Mouse (Mus musculus): ENCODE results near the gene Trmt1. TPM values are rescaled to one million over a fixed set of nuclear protein-coding genes. Genes with fewer than 3 reads are reported as not detected.
"Not testable (repeated sequence)": the region's sequence is repeated elsewhere in the genome, so short reads cannot be mapped to it uniquely, and the experiment has no call there.

Gene Trmt1
- polyA plus RNA-seq, 1 experiment from 2014 or later, result 73.6 TPM

DNA sequence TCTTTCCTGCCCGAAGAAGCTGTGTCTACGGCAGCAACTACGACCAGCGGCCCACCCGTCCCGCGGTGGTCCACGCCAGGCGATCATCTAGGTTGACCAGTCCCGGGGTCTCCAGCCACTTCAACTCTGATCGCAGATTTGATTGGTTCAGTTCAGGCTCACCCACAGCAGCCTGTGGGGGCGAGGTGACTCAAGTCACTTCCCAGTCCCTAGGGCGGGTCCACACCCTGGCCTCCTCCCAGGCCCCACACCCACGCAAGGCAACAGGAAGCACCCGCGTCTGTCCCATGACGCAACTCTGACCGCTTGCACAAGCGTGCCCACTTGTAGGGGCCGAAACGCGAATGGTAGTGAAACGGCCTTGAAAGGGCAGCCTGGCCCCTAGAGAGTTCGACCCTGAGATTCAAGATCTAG lies 24.6 kb upstream of the Trmt1 start:
- no peaks in the 10 kb centered on the region for H3K9me3 ChIP-seq
- peaks cover 42% of the 10 kb centered on the region for H3K4me1 ChIP-seq
- peak overlapping the region; percentile 95 for H3K27ac ChIP-seq
- ATAC-seq (ENCODE audit: insufficient number of reproducible peaks, insufficient read depth, low FRiP score, low TSS enrichment), result no peak
- H3K9ac ChIP-seq, result peak overlapping the region; percentile 97
- H3K4me2 ChIP-seq (replicated peaks), result peak overlapping the region; percentile 81
- no peaks in the 10 kb centered on the region for H3K27me3 ChIP-seq
- under 1% methylated on average over 24 of the region's 24 CpGs for WGBS
- H3K36me3 ChIP-seq, result no peaks in the 10 kb centered on the region
- peak overlapping the region; percentile 94 for H3K4me3 ChIP-seq

DNA sequence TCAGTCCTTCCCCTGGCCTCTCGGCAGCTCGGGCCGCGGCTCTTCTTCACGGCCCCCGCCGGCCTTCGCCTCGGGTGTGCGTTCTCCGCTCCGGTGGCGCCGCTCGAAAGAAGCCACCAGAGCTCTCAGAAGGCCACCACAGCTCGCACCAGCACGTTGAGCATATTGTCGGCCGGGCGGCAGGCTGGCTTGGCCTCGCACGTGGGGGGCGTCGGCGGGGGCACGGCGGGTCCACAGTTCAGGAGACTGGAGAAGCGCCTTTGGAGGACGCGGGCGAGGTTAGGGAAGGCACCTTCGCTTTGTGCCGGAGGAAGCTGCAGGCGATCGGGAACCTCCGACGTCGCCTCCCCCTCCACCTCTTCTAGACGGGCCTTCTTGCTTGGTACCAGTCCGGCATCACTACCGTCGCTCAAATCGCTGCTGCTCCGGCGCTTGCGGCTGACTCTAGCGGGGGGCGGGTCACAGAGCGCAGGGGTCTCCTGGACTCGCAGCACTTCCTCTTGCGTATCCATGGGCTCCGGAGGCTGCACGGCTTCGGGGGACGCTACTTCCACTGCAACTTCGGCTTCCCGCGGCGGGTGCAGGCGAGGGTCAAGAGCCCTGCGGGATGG lies 24.0 kb upstream of the Trmt1 start:
- peak overlapping the region; percentile 97 for H3K9ac ChIP-seq
- peak overlapping the region; percentile 95 for H3K27ac ChIP-seq
- no peaks in the 10 kb centered on the region for H3K9me3 ChIP-seq
- H3K4me3 ChIP-seq, result peak overlapping the region; percentile 94
- H3K4me2 ChIP-seq (replicated peaks), result peak overlapping the region; percentile 81
- H3K36me3 ChIP-seq, result no peaks in the 10 kb centered on the region
- peaks cover 36% of the 10 kb centered on the region for H3K4me1 ChIP-seq
- no peak; the same call in 1 of the 2 replicates for ATAC-seq (ENCODE audit: insufficient number of reproducible peaks, insufficient read depth, low FRiP score, low TSS enrichment)
- under 1% methylated on average over 61 of the region's 61 CpGs for WGBS
- H3K27me3 ChIP-seq, result no peaks in the 10 kb centered on the region

DNA sequence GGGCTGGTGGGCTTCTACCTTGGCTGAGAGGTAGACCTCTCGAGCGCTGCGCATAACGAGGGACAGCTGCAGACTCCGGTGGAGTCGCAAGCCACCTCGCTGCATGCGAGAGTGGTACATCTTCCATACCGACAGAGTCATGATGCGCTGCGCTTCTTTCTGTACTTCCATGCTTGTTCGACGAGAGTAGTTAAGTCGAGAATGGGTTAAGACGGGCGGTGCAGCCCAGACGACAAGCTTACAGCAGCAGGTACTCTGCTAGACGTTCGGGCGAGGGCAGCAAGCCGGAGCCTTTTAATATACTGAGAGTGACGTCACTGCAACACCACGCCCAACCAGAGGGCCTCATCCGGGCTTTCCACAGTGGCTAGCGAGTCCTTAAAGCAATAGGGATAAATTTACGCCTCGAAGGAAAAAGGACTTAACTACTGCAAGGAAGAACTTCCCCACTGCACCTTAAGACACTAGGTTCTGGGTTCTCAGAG lies 23.5 kb upstream of the Trmt1 start, which contains the start of gene Ier2:
TSS of gene Ier2 (minus strand) at position 272 of the 485 bp plus-strand sequence.
- ATAC-seq (ENCODE audit: insufficient number of reproducible peaks, insufficient read depth, low FRiP score, low TSS enrichment), result peak; percentile 66
- Histone ChIP-seq H3K9me3 (no peaks in the 10 kb centered on the region), H3K9ac (peak within 1 kb of the TSS; percentile 97), H3K4me3 (peak within 1 kb of the TSS; percentile 94), H3K27ac (peak within 1 kb of the TSS; percentile 95), H3K27me3 (no peaks in the 10 kb centered on the region), H3K4me2 (replicated peaks) (peak within 1 kb of the TSS; percentile 81), H3K4me1 (peaks cover 31% of the 10 kb centered on the region), H3K36me3 (no peaks in the 10 kb centered on the region)
- WGBS, result under 1% methylated on average over 27 of the region's 27 CpGs

DNA sequence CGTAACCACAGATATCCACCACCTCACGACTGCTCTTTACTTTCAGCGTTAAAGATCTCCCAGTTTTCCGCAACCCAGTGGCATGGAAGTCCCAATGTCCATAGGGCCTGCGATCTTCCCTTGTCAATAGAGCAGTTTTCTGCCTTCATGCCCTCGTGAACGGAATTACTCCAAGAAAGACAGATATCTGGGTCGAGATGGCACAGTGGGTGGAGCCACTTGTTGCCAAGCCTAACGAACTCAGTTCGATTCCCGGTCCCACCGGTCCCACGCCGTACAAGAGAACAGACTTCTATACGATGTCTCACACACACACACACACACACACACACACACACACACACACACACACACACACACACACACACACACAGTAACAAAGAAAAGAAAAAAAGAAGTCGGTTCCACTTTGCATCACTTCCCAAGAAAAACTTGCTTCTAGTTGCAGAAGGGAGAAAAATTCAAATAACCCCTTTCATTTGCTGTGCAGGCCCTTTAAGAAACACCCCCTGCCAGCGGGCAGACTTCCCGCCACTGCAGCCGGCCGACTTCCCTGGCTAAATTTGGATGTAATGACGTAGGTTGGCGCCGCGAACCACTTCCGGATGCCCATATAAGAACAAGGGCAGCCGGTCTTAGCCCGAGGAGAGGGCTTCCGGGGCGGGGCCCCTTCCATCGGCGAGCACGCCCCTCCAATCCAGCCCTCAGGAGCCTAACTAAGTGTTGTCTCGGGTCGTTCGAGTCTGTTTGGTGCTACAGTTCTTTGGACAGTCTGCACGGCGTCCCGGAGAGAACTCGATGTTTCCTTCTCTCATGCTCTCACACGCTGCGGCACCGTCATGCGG lies 22.4 kb upstream of the Trmt1 start:
- H3K27me3 ChIP-seq, result no peaks in the 10 kb centered on the region
- peak; percentile 75 for ATAC-seq (ENCODE audit: insufficient number of reproducible peaks, insufficient read depth, low FRiP score, low TSS enrichment)
- peak overlapping the region; percentile 71 for H3K9ac ChIP-seq
- no peaks in the 10 kb centered on the region for H3K9me3 ChIP-seq
- peak overlapping the region; percentile 94 for H3K4me3 ChIP-seq
- H3K36me3 ChIP-seq, result peaks cover 7% of the 10 kb centered on the region; the same call in 1 of the 2 replicates
- peaks cover 26% of the 10 kb centered on the region for H3K4me1 ChIP-seq
- peak overlapping the region; percentile 81 for H3K4me2 ChIP-seq (replicated peaks)
- H3K27ac ChIP-seq, result peak overlapping the region; percentile 95
- 3% methylated on average over 43 of the region's 43 CpGs for WGBS

DNA sequence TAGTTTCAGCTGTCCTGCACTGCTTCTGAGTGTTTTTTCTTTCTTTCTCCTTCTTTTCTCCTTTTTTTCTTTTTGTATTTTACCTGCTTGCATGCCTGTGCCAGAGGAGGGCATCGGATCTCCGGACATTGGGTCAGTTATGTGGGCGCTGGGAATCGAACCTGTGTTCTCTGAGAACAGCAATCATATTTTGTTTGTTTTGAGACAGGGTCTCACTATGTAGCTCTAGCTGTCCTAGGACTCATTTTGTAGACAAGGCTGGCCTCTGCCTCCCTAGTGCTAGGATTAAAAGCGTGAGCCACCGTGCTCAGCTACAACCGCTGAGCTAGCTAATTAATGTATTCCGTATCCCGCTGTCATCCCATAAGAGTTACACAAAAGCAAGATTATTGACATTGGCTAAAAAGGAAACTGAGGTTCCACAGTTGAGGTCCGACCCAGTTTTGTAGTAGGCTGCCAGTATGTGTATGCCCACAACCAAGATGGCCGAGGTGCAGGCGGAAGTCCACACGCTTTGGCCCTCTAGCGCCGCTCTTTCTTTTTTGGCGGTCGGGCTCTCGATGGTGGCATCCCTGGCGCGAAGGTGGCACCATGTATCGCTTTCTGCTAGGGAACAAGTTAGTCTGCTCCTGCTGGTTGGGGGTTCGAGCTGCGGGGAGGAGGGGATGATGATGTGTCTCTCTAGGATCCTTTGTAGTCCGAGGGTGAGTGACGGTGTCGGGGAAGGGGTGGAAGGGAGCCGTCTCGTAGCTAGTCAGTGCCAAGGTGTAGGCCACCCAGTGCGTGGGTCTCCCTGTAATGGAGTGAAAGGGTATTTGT lies 21.3 kb upstream of the Trmt1 start:
- peaks cover 19% of the 10 kb centered on the region for H3K4me1 ChIP-seq
- ATAC-seq (ENCODE audit: insufficient number of reproducible peaks, insufficient read depth, low FRiP score, low TSS enrichment), result no peak

DNA sequence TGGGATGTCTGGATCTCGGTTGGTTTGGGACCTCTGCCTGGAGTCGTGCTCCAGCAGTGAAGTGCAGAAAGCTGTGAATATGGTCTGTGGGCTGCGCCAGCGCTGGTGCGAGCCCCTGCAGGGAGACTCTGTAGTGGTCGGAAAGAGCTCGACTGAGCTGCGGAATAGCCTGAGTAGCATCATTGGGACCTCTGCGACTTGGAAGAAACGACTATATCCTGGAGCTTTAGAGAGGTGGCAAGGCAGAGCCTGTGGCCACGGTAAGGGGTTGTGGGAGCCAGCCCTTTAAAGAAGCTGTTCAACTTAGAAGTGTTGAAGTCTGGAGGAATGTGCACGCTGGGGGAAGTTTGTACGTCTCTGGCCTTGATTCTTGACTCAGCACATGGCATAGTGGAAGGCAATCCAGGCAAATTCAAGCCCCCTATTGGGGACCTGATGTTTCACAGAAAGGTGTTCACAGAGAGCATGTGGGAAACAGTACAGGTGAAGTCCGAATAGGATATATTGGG lies 20.7 kb upstream of the Trmt1 start:
- WGBS, result 3% methylated on average over 14 of the region's 14 CpGs
- peak overlapping the region; percentile 95 for H3K27ac ChIP-seq
- H3K4me2 ChIP-seq (replicated peaks), result peak overlapping the region; percentile 81
- H3K9ac ChIP-seq, result peak overlapping the region; percentile 71
- no peaks in the 10 kb centered on the region for H3K27me3 ChIP-seq
- H3K4me3 ChIP-seq, result peak overlapping the region; percentile 94
- no peaks in the 10 kb centered on the region for H3K9me3 ChIP-seq
- H3K36me3 ChIP-seq, result peaks cover 10% of the 10 kb centered on the region; the same call in 1 of the 2 replicates
- peaks cover 13% of the 10 kb centered on the region for H3K4me1 ChIP-seq
- no peak for ATAC-seq (ENCODE audit: insufficient number of reproducible peaks, insufficient read depth, low FRiP score, low TSS enrichment)

More for the DNA sequence above, 21.3 kb upstream of the Trmt1 start:
- H3K4me2 ChIP-seq (replicated peaks), result peak overlapping the region; percentile 81
- peak overlapping the region; percentile 71 for H3K9ac ChIP-seq
- WGBS, result under 1% methylated on average over 29 of the region's 29 CpGs
- peaks cover 7% of the 10 kb centered on the region; the same call in 1 of the 2 replicates for H3K36me3 ChIP-seq
- H3K27me3 ChIP-seq, result no peaks in the 10 kb centered on the region
- H3K4me3 ChIP-seq, result peak overlapping the region; percentile 94
- no peaks in the 10 kb centered on the region for H3K9me3 ChIP-seq
- H3K27ac ChIP-seq, result peak overlapping the region; percentile 95

DNA sequence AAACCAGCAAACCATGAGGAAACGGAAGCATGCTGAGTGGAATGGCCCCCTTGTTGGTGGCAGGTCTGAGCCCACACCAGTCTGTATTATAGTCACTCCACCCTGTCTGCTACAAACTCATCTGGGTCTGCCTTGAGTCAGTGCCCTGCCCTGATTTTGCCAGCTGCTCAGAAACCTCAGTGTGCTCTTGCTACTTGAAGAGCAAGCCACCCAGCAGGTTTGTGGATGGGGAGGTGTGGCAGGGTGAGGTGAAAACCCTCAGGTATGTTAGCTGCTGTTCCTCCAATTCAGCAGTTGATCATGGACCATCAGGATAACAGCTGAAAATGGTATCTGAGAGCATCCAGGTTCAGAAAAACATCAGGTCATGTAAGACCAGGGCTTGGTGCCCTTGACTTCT lies 18.0 kb upstream of the Trmt1 start:
- Histone ChIP-seq H3K27ac (no peak overlapping the region), H3K4me2 (replicated peaks) (no peak overlapping the region), H3K9me3 (no peaks in the 10 kb centered on the region), H3K36me3 (peaks cover 34% of the 10 kb centered on the region), H3K4me1 (peaks cover 6% of the 10 kb centered on the region; the same call in 1 of the 2 replicates), H3K27me3 (no peaks in the 10 kb centered on the region), H3K9ac (no peak overlapping the region), H3K4me3 (no peak overlapping the region)
- no peak for ATAC-seq (ENCODE audit: insufficient number of reproducible peaks, insufficient read depth, low FRiP score, low TSS enrichment)
- 80% methylated on average over 1 of the region's 1 CpGs for WGBS

DNA sequence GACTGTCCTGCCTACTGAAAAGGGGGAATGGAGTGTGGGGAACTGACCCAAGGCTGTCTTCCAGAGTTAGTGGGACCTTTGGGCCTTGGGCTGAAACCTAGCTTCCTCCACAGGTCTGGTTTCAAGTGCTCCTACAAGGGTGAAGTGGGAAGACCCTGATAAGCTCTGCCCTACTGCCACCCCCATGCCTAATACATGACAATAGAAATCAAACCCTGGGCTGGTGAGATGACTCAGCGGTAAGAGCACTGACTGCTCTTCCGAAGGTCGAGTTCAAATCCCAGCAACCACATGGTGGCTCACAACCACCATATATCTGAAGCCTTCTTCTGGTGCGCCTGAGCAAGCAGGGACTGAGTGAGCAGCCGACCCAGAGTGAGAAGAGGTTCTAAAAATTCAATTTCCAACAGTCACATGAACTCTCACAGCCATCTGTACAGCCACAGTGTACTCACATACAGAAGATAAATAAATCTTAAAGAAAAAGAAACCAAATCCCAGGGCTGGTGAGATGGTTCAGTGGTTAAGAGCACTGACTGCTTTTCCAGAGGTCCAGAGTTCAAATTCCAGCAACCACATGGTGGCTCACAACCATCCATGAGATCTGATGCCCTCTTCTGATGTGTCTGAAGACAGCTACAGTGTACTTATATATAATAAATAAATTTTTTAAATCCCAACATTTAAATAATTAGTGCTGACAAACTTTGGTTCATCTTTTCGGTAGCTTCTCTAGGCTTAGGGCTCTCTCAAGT lies 17.2 kb upstream of the Trmt1 start:
- no peak overlapping the region for H3K27ac ChIP-seq
- no peaks in the 10 kb centered on the region for H3K9me3 ChIP-seq
- H3K9ac ChIP-seq, result no peak overlapping the region
- H3K4me1 ChIP-seq, result peaks cover 6% of the 10 kb centered on the region; the same call in 1 of the 2 replicates
- no peak overlapping the region for H3K4me3 ChIP-seq
- WGBS, result 87% methylated on average over 6 of the region's 6 CpGs
- no peak overlapping the region for H3K4me2 ChIP-seq (replicated peaks)
- no peaks in the 10 kb centered on the region for H3K27me3 ChIP-seq
- no peak for ATAC-seq (ENCODE audit: insufficient number of reproducible peaks, insufficient read depth, low FRiP score, low TSS enrichment)
- H3K36me3 ChIP-seq, result peaks cover 41% of the 10 kb centered on the region

DNA sequence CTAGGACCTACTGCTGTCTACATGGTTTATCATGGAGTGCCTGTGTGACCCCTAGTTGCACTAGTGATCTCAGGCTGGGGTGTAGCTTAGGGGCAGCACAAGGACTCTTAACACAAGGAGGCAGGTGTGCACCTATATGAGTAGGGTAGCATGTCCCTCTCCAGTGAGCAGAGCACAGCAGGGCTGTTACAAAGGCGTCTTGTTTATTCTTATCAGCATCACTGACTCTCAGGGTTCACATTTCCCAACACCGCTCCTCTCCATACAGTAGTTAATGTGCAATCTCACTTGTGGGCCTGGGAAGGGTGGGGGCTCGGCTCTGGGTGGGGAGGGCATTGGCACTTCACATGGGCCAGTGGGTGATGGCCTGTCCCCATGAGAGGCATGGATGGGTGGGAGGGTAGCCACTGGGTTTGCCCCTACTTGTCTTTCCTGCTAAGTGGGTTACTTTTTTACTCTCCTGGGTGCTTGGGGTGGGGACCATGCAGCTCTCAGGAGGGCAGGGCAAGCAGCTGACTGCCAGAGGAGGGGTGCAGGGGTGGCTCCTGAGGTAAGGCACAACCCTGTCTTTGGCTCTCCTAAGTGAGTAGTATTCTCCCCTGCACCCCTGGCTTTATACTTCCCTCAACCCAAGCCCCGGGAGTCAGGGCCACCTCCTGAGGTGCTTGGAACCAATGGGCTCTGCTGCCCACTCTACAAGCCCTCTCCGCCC lies 15.7 kb upstream of the Trmt1 start:
- H3K9me3 ChIP-seq; H3K4me3 ChIP-seq; ATAC-seq (ENCODE audit: insufficient number of reproducible peaks, insufficient read depth, low FRiP score, low TSS enrichment); H3K27me3 ChIP-seq; H3K4me2 ChIP-seq (replicated peaks); H3K9ac ChIP-seq; H3K4me1 ChIP-seq; H3K27ac ChIP-seq: not testable (repeated sequence)
- H3K36me3 ChIP-seq, result peaks cover 57% of the 10 kb centered on the region
- 86% methylated on average over 5 of the region's 5 CpGs for WGBS

DNA sequence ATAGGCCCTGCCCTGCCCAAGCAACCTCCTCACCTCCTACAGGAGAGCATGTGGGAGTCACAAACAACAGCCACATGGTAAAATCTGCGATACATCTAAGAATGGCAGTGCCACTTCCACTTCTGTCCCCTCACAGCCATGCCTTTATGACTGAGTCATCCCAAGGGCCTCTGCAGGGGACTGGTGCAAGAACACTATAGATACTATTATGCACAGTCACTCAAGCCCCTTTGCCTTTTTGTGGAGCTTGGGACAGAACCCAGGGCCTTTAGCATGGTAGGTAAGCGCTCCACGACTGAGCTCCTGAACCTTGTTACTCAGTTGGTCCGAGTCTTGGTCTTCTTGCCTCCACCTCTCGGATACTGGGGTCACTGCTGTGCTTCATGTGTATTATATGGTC lies 8.8 kb upstream of the Trmt1 start:
- H3K4me3 ChIP-seq, result no peak overlapping the region
- peaks cover 61% of the 10 kb centered on the region for H3K36me3 ChIP-seq
- H3K4me1 ChIP-seq, result peaks cover 5% of the 10 kb centered on the region; the same call in 1 of the 2 replicates
- H3K4me2 ChIP-seq (replicated peaks), result no peak overlapping the region
- ATAC-seq (ENCODE audit: insufficient number of reproducible peaks, insufficient read depth, low FRiP score, low TSS enrichment), result no peak
- no peaks in the 10 kb centered on the region for H3K9me3 ChIP-seq
- H3K27ac ChIP-seq, result no peak overlapping the region
- no peak overlapping the region for H3K9ac ChIP-seq
- no peaks in the 10 kb centered on the region for H3K27me3 ChIP-seq
- WGBS, result 95% methylated on average over 5 of the region's 5 CpGs
